Mouse (Mus musculus) forebrain, embryonic 13.5 days (tissue): ENCODE measurements around the gene Efna3. TPM values are rescaled to one million over a fixed set of nuclear protein-coding genes. Genes with fewer than 3 reads are reported as not detected.
A peak's percentile ranks its signal among the peaks of the same experiment; 100 is the strongest.

Experiments
- ATAC-seq: fragments of 200-750 bp; cut with Nextera tagmentation; 2 replicates; pipeline ENCODE4 v1.8.0; 2017
- H3K27ac ChIP-seq: fragments of 300-500 bp; sonication (generic); 2 replicates; pipeline ENCODE4 v1.5.1; 2015; ENCODE audit warnings: inconsistent platforms, mild to moderate bottlenecking, moderate library complexity
- H3K27me3 ChIP-seq: fragments of 300-500 bp; sonication (generic); 2 replicates; pipeline ENCODE4 v1.6.1; 2015; ENCODE audit warnings: mild to moderate bottlenecking, inconsistent platforms
- H3K36me3 ChIP-seq: fragments of 300-500 bp; sonication (generic); 2 replicates; pipeline ENCODE4 v1.6.1; 2015; ENCODE audit warnings: mild to moderate bottlenecking, inconsistent platforms; ENCODE audit not compliant: poor library complexity, severe bottlenecking
- H3K4me1 ChIP-seq: fragments of 300-500 bp; sonication (generic); 2 replicates; pipeline ENCODE4 v1.6.1; 2015; ENCODE audit warnings: inconsistent platforms
- H3K4me2 ChIP-seq: fragments of 300-500 bp; sonication (generic); 2 replicates; pipeline ENCODE4 v1.6.1; 2015; ENCODE audit warnings: inconsistent platforms, mild to moderate bottlenecking, moderate library complexity
- H3K4me3 ChIP-seq: fragments of 300-500 bp; sonication (generic); 2 replicates; pipeline ENCODE4 v1.5.1; 2015; ENCODE audit warnings: mild to moderate bottlenecking, inconsistent platforms
- H3K9ac ChIP-seq: fragments of 300-500 bp; sonication (generic); 2 replicates; pipeline ENCODE4 v1.6.1; 2015; ENCODE audit warnings: mild to moderate bottlenecking, inconsistent platforms
- H3K9me3 ChIP-seq: fragments of 300-500 bp; sonication (generic); replicated peaks from 2 replicates; pipeline ENCODE4 v1.6.1; 2016; ENCODE audit warnings: inconsistent platforms
- WGBS: fragments of 180-500 bp; shearing (Covaris S2); methylation state at CpG from one replicate; pipeline ENCODE4 v1.1.7; 2015; 5-methylcytosine and 5-hydroxymethylcytosine counted together
- polyA plus RNA-seq: library from polyadenylated mRNA; unstranded; fragments of >200 nt; fragmentation: Nextera tagmentation; extraction: Ambion mirVana; gene quantifications from 2 replicates; pipeline ENCODE4 v1.2.1, GENCODE M21; 2015

Gene Efna3
- polyA plus RNA-seq, 1 experiment from 2014 or later, result 18.7 TPM

GRCm38 (mm10) chr3:89321183-89322130 lies 1.3 kb downstream of the Efna3 start:
- 1% methylated on average over 65 of the region's 66 CpGs for WGBS
- Histone ChIP-seq H3K9me3 (no peaks in the 10 kb centered on the region), H3K36me3 (no peaks in the 10 kb centered on the region)

GRCm38 (mm10) chr3:89320581-89321182 lies 2.1 kb downstream of the Efna3 start:
- Histone ChIP-seq H3K36me3 (no peaks in the 10 kb centered on the region), H3K27ac (peak overlapping the region; percentile 65), H3K9me3 (no peaks in the 10 kb centered on the region), H3K4me3 (peak overlapping the region; percentile 66), H3K27me3 (peaks cover 63% of the 10 kb centered on the region), H3K4me2 (peak overlapping the region; percentile 91), H3K4me1 (peaks cover 68% of the 10 kb centered on the region), H3K9ac (peak overlapping the region; percentile 79)
- under 1% methylated on average over 41 of the region's 41 CpGs for WGBS
- 0 out of 2 replicates have a peak, but pooled peaks have one; percentile 9 for ATAC-seq

More at GRCm38 (mm10) chr3:89321183-89322130, 1.3 kb downstream of the Efna3 start:
- H3K4me3 ChIP-seq, result peak overlapping the region; percentile 66
- peaks cover 56% of the 10 kb centered on the region for H3K27me3 ChIP-seq
- peak; percentile 30 for ATAC-seq
- H3K4me2 ChIP-seq, result peak overlapping the region; percentile 91
- peak overlapping the region; percentile 65 for H3K27ac ChIP-seq
- peaks cover 60% of the 10 kb centered on the region for H3K4me1 ChIP-seq
- H3K9ac ChIP-seq, result peak overlapping the region; percentile 79

- Histone ChIP-seq H3K27ac (peak overlapping the region; percentile 31; the same call in 1 of the 2 replicates), H3K9ac (peak overlapping the region; percentile 79), H3K4me2 (peak overlapping the region; percentile 91), H3K36me3 (no peaks in the 10 kb centered on the region), H3K4me3 (peak overlapping the region; percentile 66), H3K27me3 (peaks cover 64% of the 10 kb centered on the region), H3K4me1 (peaks cover 77% of the 10 kb centered on the region), H3K9me3 (no peaks in the 10 kb centered on the region)
- ATAC-seq, result no peak
- 5% methylated on average over 55 of the region's 58 CpGs for WGBS
Observed at GRCm38 (mm10) chr3:89319591-89320350, 3.0 kb downstream of the Efna3 start.

GRCm38 (mm10) chr3:89318971-89319590 lies 3.7 kb downstream of the Efna3 start:
- H3K9me3 ChIP-seq, result no peaks in the 10 kb centered on the region
- H3K27ac ChIP-seq, result no peak overlapping the region
- peak overlapping the region; percentile 66 for H3K4me3 ChIP-seq
- no peak for ATAC-seq
- H3K4me1 ChIP-seq, result peaks cover 78% of the 10 kb centered on the region
- H3K36me3 ChIP-seq, result no peaks in the 10 kb centered on the region
- peak overlapping the region; percentile 91 for H3K4me2 ChIP-seq
- WGBS, result 11% methylated on average over 21 of the region's 21 CpGs
- peak overlapping the region; percentile 79; the same call in 1 of the 2 replicates for H3K9ac ChIP-seq
- peaks cover 64% of the 10 kb centered on the region for H3K27me3 ChIP-seq

- peaks cover 62% of the 10 kb centered on the region for H3K27me3 ChIP-seq
- ATAC-seq, result no peak
- H3K27ac ChIP-seq, result no peak overlapping the region
- H3K4me3 ChIP-seq, result no peak overlapping the region
- peak overlapping the region; percentile 91; the same call in 1 of the 2 replicates for H3K4me2 ChIP-seq
- no peaks in the 10 kb centered on the region for H3K9me3 ChIP-seq
- H3K4me1 ChIP-seq, result peaks cover 78% of the 10 kb centered on the region
- no peak overlapping the region for H3K9ac ChIP-seq
- H3K36me3 ChIP-seq, result no peaks in the 10 kb centered on the region
- WGBS, result 76% methylated on average over 8 of the region's 8 CpGs
Observed at GRCm38 (mm10) chr3:89318316-89318715, 4.4 kb downstream of the Efna3 start.

GRCm38 (mm10) chr3:89317246-89317645 lies 5.5 kb downstream of the Efna3 start:
- 61% methylated on average over 4 of the region's 6 CpGs for WGBS
- H3K4me1 ChIP-seq, result peaks cover 69% of the 10 kb centered on the region
- no peaks in the 10 kb centered on the region for H3K36me3 ChIP-seq
- H3K4me2 ChIP-seq, result peak overlapping the region; percentile 56
- no peak overlapping the region for H3K27ac ChIP-seq
- H3K4me3 ChIP-seq, result no peak overlapping the region
- no peaks in the 10 kb centered on the region for H3K9me3 ChIP-seq
- H3K9ac ChIP-seq, result peak overlapping the region; percentile 27; the same call in 1 of the 2 replicates
- H3K27me3 ChIP-seq, result peaks cover 59% of the 10 kb centered on the region
- no peak for ATAC-seq

GRCm38 (mm10) chr3:89316833-89317232 lies 5.9 kb downstream of the Efna3 start:
- Histone ChIP-seq H3K36me3 (no peaks in the 10 kb centered on the region), H3K4me2 (peak overlapping the region; percentile 56), H3K27ac (no peak overlapping the region), H3K4me3 (peak overlapping the region; percentile 22; the same call in 1 of the 2 replicates), H3K4me1 (peaks cover 65% of the 10 kb centered on the region), H3K9ac (peak overlapping the region; percentile 27; the same call in 1 of the 2 replicates), H3K27me3 (peaks cover 56% of the 10 kb centered on the region), H3K9me3 (no peaks in the 10 kb centered on the region)
- ATAC-seq, result peak; percentile 16
- WGBS, result 1% methylated on average over 4 of the region's 4 CpGs

- H3K9me3 ChIP-seq, result no peaks in the 10 kb centered on the region
- H3K36me3 ChIP-seq, result no peaks in the 10 kb centered on the region
- peak overlapping the region; percentile 56 for H3K4me2 ChIP-seq
- WGBS, result 6% methylated on average over 40 of the region's 40 CpGs
- peak overlapping the region; percentile 22 for H3K4me3 ChIP-seq
- ATAC-seq, result peak; percentile 16; the same call in 1 of the 2 replicates
- peaks cover 50% of the 10 kb centered on the region for H3K27me3 ChIP-seq
- H3K9ac ChIP-seq, result peak overlapping the region; percentile 53; the same call in 1 of the 2 replicates
- H3K27ac ChIP-seq, result no peak overlapping the region
- H3K4me1 ChIP-seq, result peaks cover 58% of the 10 kb centered on the region
Observed at GRCm38 (mm10) chr3:89315930-89316831, 6.6 kb downstream of the Efna3 start.

GRCm38 (mm10) chr3:89315195-89315929 lies 7.4 kb downstream of the Efna3 start:
- ATAC-seq, result peak; percentile 11; the same call in 1 of the 2 replicates
- peaks cover 50% of the 10 kb centered on the region for H3K4me1 ChIP-seq
- WGBS, result 4% methylated on average over 23 of the region's 26 CpGs

GRCm38 (mm10) chr3:89314791-89315190 lies 8.0 kb downstream of the Efna3 start:
- Histone ChIP-seq H3K4me2 (peak overlapping the region; percentile 56), H3K4me1 (peaks cover 44% of the 10 kb centered on the region), H3K9me3 (no peaks in the 10 kb centered on the region), H3K36me3 (no peaks in the 10 kb centered on the region), H3K27me3 (peaks cover 36% of the 10 kb centered on the region), H3K9ac (no peak overlapping the region), H3K27ac (no peak overlapping the region), H3K4me3 (peak overlapping the region; percentile 22; the same call in 1 of the 2 replicates)
- WGBS, result 40% methylated on average over 2 of the region's 2 CpGs
- ATAC-seq, result no peak

More at GRCm38 (mm10) chr3:89315195-89315929, 7.4 kb downstream of the Efna3 start:
- H3K36me3 ChIP-seq, result no peaks in the 10 kb centered on the region
- H3K27me3 ChIP-seq, result peaks cover 42% of the 10 kb centered on the region
- H3K9ac ChIP-seq, result peak overlapping the region; percentile 55; the same call in 1 of the 2 replicates
- H3K4me2 ChIP-seq, result peak overlapping the region; percentile 56
- H3K4me3 ChIP-seq, result peak overlapping the region; percentile 22
- no peak overlapping the region for H3K27ac ChIP-seq
- H3K9me3 ChIP-seq, result no peaks in the 10 kb centered on the region
